In genomic region chr1:135194335-135194734, GRCm38 (mm10) we compare ENCODE assay signal across 19 mouse cellular contexts. TPM values are rescaled to one million over a fixed set of nuclear protein-coding genes. Genes with fewer than 3 reads are reported as not detected.
DNase-seq lines count a peak whose midpoint lies in the region; ATAC-seq and TF ChIP-seq lines count a peak whose summit lies in the region.
"Not testable (repeated sequence)": the region's sequence is repeated elsewhere in the genome, so short reads cannot be mapped to it uniquely, and the experiment has no call there.
"Had no signal": no experiment of that assay in that cellular context is flagged by ENCODE, and none has a peak within 500 bp of the region (broad histone marks: within the 10 kb centered on the region; RNA-seq: fewer than 3 reads in every experiment).

No protein-coding gene starts in this region.

- not testable (repeated sequence) for TF ChIP-seq CTCF in E14TG2a.4 (conservative IDR thresholded peaks at IDR 0.05; ENCODE audit: low read length); forebrain, postnatal 0 days (IDR thresholded peaks at IDR 0.05; ENCODE audit: low read depth)

- ATAC-seq in forebrain, postnatal 0 days, result not testable (repeated sequence)

- H3K4me1 ChIP-seq in E14TG2a.4 (replicated peaks; ENCODE audit: low read depth, low read length), result peaks cover 77% of the 10 kb centered on the region
- H3K4me1 ChIP-seq in forebrain, postnatal 0 days (ENCODE audit: insufficient read depth), result not testable (repeated sequence)

- WGBS in forebrain, postnatal 0 days, result 39% methylated on average over 5 of the region's 5 CpGs

- DNase-seq in brain, adult 2 months (ENCODE audit: low read depth, low spot score), result peak; percentile 53
- DNase-seq in cerebellum, adult 11-12 months, result peak; percentile 60
- peak; percentile 32 for DNase-seq in cerebellum, adult 8-10 months
- peak; percentile 77 to 83 for DNase-seq in cerebellum, postnatal 10 days
- DNase-seq in cerebellum, postnatal 36 days, result peak; percentile 57 to 66
- peak; percentile 29 for DNase-seq in forebrain, postnatal 0 days
- DNase-seq in left cerebral cortex, postnatal 4 days, result peak; percentile 37

- not testable (repeated sequence) for H3K27me3 ChIP-seq in E14TG2a.4 (ENCODE audit: insufficient read depth, low read length); forebrain, postnatal 0 days (ENCODE audit: insufficient read depth, low read length)

- not testable (repeated sequence) for H3K36me3 ChIP-seq in E14TG2a.4 (ENCODE audit: insufficient read depth, low read length); forebrain, postnatal 0 days (ENCODE audit: insufficient read depth)

- intact Hi-C loops in left cerebral cortex, postnatal 4 days (cut with DNase I), result not testable (repeated sequence)

- not testable (repeated sequence) for H3K9me3 ChIP-seq in E14TG2a.4 (ENCODE audit: low read length); forebrain, postnatal 0 days (ENCODE audit: low read length)

- H3K27ac ChIP-seq in forebrain, postnatal 0 days (ENCODE audit: low read depth, low read length), result not testable (repeated sequence)

- not testable (repeated sequence) for H3K9ac ChIP-seq in forebrain, postnatal 0 days

- peak overlapping the region; percentile 3; the same call in 1 of the 2 replicates for H3K4me3 ChIP-seq in E14TG2a.4 (replicated peaks; ENCODE audit: low read length)
- H3K4me3 ChIP-seq in forebrain, postnatal 0 days (ENCODE audit: low read depth, low read length), result not testable (repeated sequence)

- not testable (repeated sequence) for H3K4me2 ChIP-seq in forebrain, postnatal 0 days (ENCODE audit: low read depth)

RNA-seq across cellular contexts. Expression of gene Gpr37l1, which starts 26.9 kb away (rescaled TPM):
- 5.9 and 11.2 TPM in 2 replicates for total RNA-seq in forebrain, postnatal 0 days (2014; rRNA removed)
- 5.3 and 7.6 TPM in 2 replicates for polyA plus RNA-seq in forebrain, postnatal 0 days (2015; fragmentation: Nextera tagmentation; extraction: Ambion mirVana)
- total RNA-seq in left cerebral cortex, postnatal 4 days (2021), result 10 to 100 TPM; 15.8 to 18.8 TPM
- total RNA-seq: granulocyte monocyte progenitor cell, adult 5-6 weeks; MEL had no signal
- polyA plus RNA-seq: activated CD4-positive, CD25-positive, alpha-beta regulatory T cell, adult 4 months; embryonic facial prominence, embryonic 11.5 days; forebrain, embryonic 10.5 days; heart, embryonic 10.5 days; heart, embryonic 13.5 days; heart, embryonic 16.5 days; hindbrain, embryonic 11.5 days; inflammation-experienced regulatory T-cells, adult 6 months; kidney, embryonic 15.5 days had no signal

RNA-seq across cellular contexts. Expression of gene Arl8a, which starts 47.7 kb away (rescaled TPM):
- 315 and 344 TPM in 2 replicates for total RNA-seq in forebrain, postnatal 0 days (2014; rRNA removed)
- 428 and 457 TPM in 2 replicates for polyA plus RNA-seq in forebrain, postnatal 0 days (2015; fragmentation: Nextera tagmentation; extraction: Ambion mirVana)
- total RNA-seq in left cerebral cortex, postnatal 4 days (2021), result 100 to 1,000 TPM; 508 to 512 TPM

Comparison
In these comparisons a context has a peak if more than half of its experiments do, and no peak if none do; other contexts are left out.
1. DNase-seq: peak in every context shown above with its lines; median percentile 80 in cerebellum, postnatal 10 days; 62 in cerebellum, postnatal 36 days; 60 in cerebellum, adult 11-12 months; 53 in brain, adult 2 months; 37 in left cerebral cortex, postnatal 4 days; 32 in cerebellum, adult 8-10 months; 29 in forebrain, postnatal 0 days.